Mouse (Mus musculus): ENCODE data around the gene Shcbp1l.

Gene Shcbp1l

DNA sequence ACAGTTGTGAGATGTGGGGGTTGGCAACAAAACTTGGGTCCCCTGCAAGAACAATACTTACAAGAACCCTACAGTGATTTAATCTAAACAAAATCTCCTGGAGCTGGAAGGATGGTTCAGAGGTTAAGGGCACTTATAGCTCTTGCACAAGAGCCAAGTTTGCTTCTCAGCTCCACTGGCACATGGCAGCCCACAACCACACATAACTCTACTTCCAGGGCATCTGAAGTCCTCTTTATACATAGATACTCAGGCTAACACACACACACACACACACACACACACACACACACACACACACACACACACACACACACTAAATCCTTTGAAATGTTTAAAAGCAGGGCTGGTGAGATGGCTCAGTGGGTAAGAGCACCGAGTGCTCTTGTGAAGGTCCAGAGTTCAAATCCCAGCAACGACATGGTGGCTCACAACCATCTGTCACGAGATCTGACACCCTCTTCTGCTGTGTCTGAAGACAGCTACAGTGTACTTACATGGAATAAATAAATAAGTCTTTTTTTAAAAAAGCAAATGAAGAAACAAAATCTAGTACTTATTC lies 8.6 kb upstream of the Shcbp1l start:
- in situ Hi-C loops (cut with MboI, MseI) = loop anchor here in 1 of 2 experiments (5.0 to 10.0 kb wide), 2 partner anchors 119 to 1662 kb away; partner anchors contain the start of gene Edem3

DNA sequence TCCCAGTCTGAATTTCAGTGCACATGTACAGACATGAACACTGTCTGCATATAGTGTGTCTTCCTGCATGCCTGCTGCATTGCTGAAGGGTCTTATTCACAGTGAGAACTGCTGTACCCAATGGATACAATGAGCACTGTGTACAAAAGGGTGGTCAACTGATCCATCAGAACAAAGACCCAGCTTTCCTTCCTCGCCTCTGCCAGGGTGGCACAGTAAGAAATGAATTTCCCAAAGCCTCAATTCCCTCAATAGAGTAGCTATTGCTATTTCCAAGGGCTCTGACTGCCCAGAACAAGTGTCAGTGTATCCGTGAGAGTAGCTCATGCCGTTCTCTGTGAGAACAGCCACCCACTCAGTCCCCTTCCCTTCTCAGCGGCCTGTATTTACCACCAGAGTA lies 7.2 kb upstream of the Shcbp1l start:
- in situ Hi-C loops (cut with MboI, MseI) = loop anchor here in 1 of 2 experiments (5.0 to 10.0 kb wide), 2 partner anchors 121 to 1663 kb away; partner anchors contain the start of gene Edem3

DNA sequence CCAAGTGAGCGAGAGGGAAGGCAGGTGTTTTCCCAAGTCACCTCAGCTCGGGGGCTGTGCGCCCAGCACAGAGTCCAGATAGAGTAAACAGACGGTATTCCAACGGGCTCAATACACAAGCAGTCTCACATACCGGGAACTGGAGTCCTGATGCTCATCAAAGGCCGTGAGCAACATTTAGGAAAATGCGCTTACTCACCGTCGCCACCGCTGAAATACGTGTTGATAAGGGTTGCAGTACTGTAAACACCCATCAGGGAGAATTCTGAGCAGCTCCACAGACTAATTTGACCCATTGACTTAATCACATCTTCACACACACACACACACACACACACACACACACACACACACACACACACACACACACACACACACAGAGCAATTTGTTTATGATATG lies 691 bp upstream of the Shcbp1l start:
- in situ Hi-C loops (cut with MboI, MseI) = no loop called here

DNA sequence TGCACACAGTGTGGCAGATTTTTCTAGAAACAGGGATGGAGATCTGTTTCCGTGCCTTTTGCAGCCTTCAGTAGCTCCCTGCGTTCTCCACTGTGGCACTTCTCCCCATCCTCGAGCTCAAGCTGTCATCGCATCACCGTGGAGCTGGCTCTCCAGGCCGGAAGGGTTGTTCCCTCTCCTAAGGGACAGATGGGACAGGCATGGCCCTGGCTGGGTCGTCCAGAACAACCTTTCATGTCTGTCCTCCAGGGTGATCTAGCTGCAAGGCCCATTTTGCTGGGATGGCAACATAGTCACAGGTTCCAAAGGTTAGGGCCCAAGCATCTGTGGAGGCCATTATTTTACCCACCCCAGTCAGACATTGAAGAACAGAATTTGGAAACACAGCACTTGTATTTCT lies 6.2 kb downstream of the Shcbp1l start:
- in situ Hi-C loops (cut with MboI, MseI) = no loop called here

DNA sequence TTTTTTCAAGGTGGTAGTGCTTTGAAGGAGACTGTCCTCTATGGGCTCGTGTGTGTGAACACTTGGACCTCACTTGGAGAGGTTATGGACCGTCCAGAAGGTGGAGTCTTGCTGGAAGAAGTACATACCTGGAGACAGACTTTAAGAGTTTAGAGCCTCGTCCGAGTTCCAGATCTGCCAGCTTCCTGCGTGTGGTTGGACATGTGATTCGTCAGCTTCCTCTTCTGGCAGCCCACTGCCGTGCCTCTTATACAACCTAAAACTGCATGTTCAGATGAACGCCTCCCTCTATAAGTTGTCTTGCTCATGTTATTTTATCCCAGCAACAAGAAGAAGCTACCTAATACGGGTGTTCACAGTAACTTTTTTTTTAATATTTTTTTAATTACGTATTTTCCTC lies 6.7 kb downstream of the Shcbp1l start:
- in situ Hi-C loops (cut with MboI, MseI) = no loop called here

DNA sequence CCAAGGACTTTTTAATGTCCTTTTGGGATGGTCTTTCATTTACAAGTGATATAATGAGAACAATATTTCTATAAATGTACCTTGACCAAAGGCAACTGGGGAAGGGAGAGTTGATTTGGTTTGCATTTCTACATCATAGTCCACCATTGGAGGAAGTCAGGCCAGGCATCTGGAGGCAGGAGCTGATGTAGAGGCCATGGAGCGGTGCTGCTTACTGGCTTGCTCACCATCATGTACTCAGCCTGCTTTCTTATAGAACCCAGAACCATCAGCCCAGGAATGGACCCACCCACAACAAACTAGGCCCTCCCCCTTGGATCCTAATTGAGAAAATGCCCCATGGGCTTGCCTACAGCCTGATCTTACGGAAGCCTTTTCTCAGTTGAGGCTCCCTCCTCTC lies 7.4 kb downstream of the Shcbp1l start:
- in situ Hi-C loops (cut with MboI, MseI) = no loop called here

DNA sequence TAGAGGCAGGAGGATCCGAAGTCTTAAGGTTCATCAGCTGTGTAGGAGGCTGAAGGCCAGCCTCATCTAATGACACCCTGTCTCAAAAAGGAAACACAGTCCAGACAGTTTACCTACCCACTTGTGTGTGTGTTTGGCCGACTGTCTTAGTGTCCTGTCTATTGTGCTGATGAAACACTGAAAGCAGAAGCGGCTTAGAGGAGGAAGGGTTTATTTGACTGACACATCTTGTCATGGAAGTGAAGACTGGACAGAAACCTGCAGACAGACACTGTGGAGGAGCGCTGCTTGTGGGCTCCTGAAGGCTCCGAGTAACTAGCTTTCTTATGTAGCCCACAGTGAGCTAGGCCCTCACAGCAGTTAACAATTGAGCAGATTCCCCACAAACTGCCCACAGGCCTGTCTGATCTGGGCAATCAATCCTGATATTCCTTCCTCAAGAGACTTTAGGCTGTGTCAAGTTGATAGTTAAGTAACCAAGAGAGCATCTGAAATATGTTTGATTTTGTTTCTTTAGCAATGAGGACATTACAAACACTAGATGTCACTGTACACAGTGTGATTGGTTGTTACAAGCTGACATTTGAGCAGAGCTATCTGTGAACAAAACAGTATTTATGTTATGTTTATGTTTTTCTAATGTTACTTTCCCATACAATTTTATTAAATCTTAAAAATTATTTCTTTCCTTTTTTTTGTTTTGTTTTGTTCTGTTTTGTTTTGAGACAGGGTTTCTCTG lies 9.1 kb downstream of the Shcbp1l start:
- in situ Hi-C loops (cut with MboI, MseI) = no loop called here

DNA sequence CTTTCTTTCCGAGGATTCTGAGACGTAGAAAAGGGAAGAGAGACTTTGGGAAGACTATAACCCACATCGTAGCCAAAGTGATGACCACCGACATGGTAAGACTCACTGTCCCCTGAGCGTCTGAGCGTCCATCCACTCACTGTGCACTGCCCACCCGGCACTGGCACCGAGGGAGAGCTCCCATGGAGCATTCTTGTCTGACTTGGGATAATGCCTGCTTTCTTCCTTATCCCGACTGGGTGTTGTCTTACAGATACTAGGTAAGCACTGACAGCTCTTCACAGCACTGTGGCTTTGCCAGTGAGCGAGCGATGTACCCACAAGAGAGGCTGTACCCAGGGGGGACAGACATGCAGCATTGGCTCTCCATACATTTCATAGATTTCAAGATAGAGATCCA lies 12.6 kb downstream of the Shcbp1l start:
- in situ Hi-C loops (cut with MboI, MseI) = no loop called here

DNA sequence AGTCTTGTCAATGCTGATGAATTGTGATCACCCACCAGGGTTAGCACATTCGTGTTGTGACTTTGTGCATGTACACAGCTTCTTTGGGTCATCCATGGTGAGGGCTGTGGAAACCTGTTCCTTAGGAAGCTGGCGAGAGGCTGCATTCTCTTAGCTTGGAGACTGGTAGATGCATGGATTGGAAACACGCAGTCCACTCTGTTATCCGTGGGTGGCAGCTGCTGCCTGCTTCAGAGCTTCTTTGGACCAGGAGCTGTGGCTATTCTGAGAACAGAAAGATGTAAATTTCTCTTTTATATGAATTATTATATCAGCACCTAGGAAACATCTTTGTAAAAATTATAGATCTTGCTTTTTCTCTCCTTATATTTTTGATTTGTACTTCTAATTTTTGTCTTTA lies 15.8 kb downstream of the Shcbp1l start:
- in situ Hi-C loops (cut with MboI, MseI) = no loop called here

DNA sequence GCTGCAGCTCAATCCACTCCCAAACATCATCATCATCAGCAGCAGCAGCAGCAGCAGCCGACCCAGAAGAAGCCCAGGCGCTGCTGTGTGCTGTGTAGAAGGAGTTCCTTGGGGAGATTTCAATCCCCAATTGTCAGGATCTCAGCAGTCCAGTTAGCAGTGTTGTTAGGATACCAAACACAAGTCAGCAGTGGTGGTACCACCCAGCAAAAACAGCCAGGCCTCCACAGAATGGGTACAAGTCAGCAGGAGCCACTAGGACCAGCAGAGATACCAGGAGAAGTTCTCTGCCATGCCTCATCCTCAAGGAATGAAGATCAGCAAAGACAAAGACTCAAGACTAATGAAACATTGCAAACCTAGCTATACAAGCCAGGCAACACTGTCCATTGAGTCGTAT lies 16.7 kb downstream of the Shcbp1l start:
- in situ Hi-C loops (cut with MboI, MseI) = no loop called here

DNA sequence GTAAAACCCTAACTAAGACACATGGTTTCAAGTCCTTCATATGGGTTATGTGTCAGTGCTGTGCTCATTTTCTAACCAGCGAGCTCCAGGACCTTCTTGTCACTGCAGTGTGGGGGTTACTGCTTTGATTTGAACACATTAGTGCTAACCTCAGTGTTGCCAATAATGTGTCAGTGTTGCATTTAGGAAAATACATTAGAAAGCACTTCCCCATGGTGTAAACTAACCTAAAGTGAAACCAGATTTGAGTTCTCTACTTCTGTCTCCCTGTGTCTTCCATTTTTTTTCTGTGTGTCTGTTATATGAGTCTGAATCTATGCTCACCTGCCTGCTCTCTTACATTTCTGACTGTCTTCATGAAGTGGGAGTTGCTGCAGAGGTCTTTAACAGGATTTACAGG lies 18.1 kb downstream of the Shcbp1l start:
- in situ Hi-C loops (cut with MboI, MseI) = no loop called here

DNA sequence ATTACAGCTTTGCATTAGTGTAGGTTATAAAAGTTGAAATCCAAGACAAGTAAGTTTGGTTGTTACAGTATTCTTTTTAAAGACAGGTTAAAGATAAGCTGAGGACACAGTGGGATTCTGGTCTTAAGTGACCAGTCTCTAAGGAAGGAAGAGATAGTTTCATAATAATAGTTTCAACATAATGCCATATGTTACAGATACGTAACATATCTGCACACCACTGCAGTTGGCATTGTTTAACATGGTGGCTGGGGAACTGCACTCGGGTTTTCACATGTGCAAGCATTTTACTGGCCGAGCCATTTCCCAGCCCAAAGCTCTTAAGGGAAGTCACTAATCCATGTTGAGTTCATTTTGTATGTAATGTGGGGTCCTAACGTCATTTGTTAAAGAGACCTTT lies 18.7 kb downstream of the Shcbp1l start:
- in situ Hi-C loops (cut with MboI, MseI) = no loop called here

DNA sequence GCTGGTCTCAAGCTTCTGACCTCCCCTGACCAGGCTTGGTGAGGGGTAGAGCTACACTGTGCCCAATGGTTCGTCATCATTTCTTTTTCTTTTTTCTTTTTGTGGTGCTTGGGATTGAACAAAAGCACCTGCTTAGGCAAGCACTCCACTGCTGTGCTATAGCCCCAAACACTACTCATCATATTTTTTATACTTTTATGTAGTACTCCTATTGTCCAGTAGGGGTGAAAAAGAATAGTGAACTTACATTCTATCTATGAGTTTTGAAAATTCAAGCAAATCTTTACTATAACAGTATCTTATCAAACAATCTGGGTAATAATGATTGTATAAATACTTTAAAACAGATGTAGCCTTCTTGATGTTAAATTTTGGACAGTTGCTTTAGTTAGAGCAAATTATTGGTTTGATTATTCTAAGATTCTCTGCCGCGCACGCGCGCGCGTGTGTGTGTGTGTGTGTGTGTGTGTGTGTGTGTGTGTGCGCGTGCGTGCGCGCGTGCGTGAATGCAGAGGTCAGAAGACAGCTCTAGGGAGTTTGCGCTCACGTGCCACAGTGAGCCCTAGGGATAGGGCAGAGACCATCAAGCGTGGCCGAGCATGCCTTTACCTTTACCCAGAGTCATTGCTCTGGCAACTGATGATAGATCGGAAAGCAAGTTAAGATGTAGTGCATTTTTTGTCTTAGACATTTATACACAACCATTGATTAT lies 21.3 kb downstream of the Shcbp1l start:
- in situ Hi-C loops (cut with MboI, MseI) = no loop called here

DNA sequence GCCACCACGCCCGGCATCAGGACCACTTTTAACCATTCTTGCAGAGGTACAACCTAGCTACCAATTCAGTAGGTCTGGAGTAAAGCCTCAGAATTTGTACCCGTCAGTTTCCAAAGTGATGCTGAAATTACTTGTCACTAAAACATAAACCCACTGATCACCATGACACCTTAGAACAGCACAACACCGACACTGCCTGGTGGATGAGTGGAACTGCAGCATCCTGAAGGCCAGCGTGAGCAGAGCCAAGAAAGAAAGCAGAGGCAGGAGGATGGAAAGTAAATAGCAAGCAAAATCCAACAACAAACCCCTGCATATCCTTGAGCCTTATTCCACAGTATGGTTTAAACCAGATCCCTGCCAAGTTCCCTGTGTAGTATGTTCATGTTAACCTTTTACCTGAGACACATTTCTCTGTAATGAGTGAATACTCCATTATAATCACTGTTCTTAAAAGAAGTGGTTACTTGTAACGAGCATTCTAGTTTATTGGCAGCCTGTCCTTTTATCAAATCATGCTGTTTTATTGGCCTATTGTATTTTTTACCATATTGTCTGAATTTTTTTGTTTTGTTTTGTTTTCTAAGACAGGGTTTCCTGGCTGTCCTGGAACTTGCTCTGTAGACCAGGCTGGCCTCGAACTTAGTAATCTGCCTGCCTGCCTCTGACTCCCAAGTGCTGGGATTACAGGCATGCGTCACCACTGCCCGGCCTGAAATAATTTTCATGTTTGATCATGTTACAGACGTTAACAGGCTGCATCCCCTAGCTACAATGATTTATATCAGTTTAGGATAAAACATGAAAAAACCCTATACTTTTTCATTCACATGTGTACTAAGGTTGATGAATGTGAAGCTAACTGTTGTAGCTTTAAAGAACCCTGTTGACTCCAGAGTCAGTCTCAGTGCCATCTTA lies 26.5 kb downstream of the Shcbp1l start:
- in situ Hi-C loops (cut with MboI, MseI) = no loop called here

DNA sequence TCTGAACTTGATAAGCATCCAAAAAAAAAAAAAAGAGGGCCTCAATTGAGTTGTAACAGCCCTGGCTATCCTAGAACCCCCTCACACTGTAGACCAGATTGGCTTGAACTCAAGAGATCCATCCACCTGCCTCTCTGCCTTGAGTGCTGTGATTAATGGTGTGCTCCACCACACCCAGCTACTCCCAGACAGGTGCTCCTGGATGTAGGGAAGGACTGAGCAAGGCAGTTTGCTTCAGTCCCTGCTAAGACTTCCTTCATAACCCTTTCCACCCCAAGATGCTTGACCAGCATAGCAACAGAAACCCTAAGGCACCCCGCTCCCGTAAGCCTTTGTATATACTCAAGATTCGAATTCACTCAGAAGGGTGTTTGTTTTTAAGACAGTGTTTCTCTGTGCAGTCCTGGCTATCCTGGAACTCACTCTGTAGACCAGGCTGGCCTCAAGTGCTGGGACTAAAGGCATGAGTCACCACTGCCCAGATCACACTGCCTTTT lies 28.2 kb downstream of the Shcbp1l start:
- in situ Hi-C loops (cut with MboI, MseI) = no loop called here

DNA sequence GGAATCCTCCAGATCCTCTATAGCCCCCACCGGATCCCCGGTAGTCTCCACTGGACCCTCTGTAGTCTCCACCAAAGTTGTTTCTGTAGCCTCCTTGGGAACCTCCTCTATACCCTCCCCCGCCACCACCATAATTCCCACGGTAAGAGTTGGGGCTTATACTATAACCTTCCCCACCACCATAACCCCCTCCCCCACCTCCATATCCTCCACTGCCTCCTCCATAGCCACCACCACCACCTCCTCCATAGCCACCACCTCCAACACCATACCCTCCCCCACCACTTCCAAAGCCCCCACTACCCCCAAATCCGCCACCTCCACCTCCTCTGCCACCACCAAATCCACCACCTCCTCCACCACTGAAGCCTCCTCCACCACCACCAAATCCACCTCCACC lies 31.2 kb downstream of the Shcbp1l start:
- in situ Hi-C loops (cut with MboI, MseI) = loop anchor here in 1 of 2 experiments (5.0 kb wide), 1 partner anchor 604 kb away; no protein-coding TSS in a partner anchor

DNA sequence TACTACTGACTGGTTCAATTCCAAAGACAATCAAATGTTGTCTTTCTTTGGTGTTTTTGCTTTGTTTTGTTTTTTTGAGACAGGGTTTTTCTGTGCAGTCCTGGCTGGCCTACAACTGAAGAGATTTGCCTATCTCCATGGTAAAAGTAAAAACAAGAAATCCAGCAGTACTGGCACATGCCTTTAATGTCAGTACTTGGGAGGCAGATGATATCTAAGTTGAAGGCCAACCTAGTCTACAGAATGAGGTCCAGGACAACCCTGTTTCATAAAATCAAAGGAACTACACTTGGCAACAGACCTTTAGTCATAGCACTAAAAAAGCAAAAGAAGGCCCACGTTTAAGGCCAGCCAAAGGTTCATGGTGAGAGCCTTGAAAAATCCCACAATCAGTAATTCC lies 36.8 kb downstream of the Shcbp1l start:
- in situ Hi-C loops (cut with MboI, MseI) = loop anchor here in 1 of 2 experiments (10.0 kb wide), 1 partner anchor 597 kb away; no protein-coding TSS in a partner anchor

DNA sequence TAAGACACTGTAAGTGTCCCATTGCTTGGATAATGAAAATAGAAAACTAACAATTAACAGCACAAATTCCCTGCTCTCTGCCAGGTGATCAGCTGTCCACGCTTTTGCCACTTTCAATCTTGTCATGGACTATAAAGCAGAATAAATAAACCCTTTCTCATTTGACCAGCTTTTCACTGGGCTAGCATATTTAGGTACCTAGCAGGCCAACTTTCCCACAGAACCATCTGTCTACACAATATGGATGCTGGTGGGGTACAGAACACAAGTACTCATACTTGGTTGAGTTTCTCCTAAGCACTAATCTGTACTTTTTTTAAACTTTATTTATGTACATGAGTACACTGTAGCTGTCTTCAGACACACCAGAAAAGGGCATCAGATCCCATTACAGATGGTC lies 54.3 kb downstream of the Shcbp1l start:
- in situ Hi-C loops (cut with MboI, MseI) = no loop called here

DNA sequence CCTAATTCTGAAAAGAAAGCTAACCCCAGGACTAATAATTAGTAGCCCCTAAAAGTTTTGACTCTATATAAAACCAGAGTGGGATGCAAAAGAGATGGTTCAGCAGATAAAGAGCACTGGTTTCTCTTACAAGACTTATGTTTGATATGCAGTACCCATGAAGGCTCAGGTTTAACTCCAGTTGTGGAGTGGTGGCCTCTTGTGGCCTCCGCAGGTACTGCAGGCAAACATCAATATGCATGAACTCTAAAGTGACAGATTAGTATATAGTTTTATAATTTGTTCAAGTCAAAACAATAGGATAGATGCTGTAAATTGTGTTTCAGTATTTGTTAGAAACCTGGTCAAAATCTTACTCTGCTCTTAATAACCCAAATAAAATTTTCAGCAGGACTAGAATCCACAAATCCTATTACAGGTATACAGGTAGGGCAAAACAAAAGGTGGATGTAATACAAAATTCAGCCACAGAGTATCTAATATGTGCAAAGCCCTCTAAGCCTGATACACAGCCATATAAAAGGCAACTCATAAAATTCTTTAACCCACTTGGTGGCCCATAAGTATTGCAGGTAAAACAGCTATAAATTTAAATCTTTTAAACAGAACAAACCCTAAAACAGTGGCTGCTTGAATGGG lies 55.5 kb downstream of the Shcbp1l start:
- in situ Hi-C loops (cut with MboI, MseI) = no loop called here

DNA sequence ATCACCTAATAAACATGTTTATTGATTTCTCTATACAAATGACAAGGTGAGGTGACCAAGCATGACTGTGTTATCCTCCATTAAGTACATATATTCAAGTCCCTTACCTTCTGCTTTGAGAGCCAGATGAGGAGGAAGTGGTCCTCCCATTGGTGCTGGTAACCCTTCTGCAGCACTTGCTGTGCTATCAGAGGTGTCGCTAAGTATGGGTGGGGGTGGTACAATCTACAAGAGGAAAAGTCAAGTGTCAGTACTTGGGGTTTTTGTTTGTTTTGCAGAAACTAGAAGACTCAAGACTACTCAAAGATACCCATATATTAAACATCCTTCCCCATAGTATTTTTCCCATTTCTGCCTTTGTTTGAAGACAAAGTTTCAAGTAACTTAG lies 56.1 kb downstream of the Shcbp1l start:
- in situ Hi-C loops (cut with MboI, MseI) = no loop called here

DNA sequence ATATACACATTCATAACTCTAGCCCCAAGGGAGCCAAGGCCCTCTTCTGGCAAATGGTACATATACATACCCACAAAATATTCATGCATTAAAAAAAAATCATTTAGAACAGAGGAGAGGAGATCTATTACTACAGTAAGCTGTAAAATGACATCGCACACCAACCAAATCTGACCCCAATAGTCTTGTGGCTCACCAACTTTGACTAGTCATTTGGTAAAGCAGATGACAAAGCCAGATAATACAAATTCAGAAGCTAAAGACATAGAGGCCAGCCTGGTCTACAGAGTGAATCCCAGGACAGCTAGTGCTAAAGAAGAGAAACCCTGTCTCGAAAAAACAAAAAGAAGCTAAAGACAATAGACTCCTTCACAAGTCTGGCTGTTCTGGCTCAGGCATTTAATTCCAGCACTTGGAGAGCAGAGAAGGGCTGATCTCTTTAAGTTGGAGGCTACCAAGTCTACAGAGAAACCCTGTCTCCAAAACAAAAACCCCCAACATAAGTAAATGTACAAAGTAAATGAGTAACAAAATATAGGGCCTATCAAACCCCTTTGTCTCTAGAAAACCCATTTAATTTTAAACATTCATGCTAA lies 60.3 kb downstream of the Shcbp1l start:
- in situ Hi-C loops (cut with MboI, MseI) = no loop called here

Measured in T-helper 17 cell (primary cell).